Mouse (Mus musculus) heart, embryonic 10.5 days (tissue): Measurements from ENCODE around the gene Gramd1c. TPM values are rescaled to one million over a fixed set of nuclear protein-coding genes. Genes with fewer than 3 reads are reported as not detected.

Experiments used
- DNase-seq: peaks from one replicate; pipeline ENCODE4 v3.0.0-alpha.2; 2017; ENCODE audit warnings: low spot score
- H3K27ac ChIP-seq: fragments of 300-500 bp; sonication (generic); 2 replicates; pipeline ENCODE4 v1.5.1; 2016; ENCODE audit warnings: mild to moderate bottlenecking
- H3K27me3 ChIP-seq: fragments of 300-500 bp; sonication (generic); 2 replicates; pipeline ENCODE4 v1.6.1; 2016; ENCODE audit warnings: mild to moderate bottlenecking; ENCODE audit not compliant: poor library complexity, insufficient read depth, severe bottlenecking
- H3K36me3 ChIP-seq: fragments of 300-500 bp; sonication (generic); 2 replicates; pipeline ENCODE4 v1.6.1; 2016; ENCODE audit warnings: mild to moderate bottlenecking, moderate library complexity
- H3K4me1 ChIP-seq: fragments of 300-500 bp; sonication (generic); 2 replicates; pipeline ENCODE4 v1.6.1; 2016; ENCODE audit warnings: mild to moderate bottlenecking
- H3K4me3 ChIP-seq: fragments of 300-500 bp; sonication (generic); 2 replicates; pipeline ENCODE4 v1.5.1; 2016; ENCODE audit warnings: mild to moderate bottlenecking, moderate library complexity
- H3K9me3 ChIP-seq: fragments of 300-500 bp; sonication (generic); 2 replicates; pipeline ENCODE4 v1.6.1; 2016; ENCODE audit warnings: mild to moderate bottlenecking, moderate library complexity
- WGBS: fragments of 180-500 bp; shearing (Covaris S2); methylation state at CpG from one replicate; pipeline ENCODE4 v1.1.7; 2016; 5-methylcytosine and 5-hydroxymethylcytosine counted together
- polyA plus RNA-seq: library from polyadenylated mRNA; unstranded; fragments of >200 nt; fragmentation: Nextera tagmentation; extraction: Ambion mirVana; gene quantifications from 2 replicates; pipeline ENCODE4 v1.2.1, GENCODE M21; 2016

The Gramd1c gene
- polyA plus RNA-seq, 1 experiment from 2014 or later = 8.1 TPM

DNA sequence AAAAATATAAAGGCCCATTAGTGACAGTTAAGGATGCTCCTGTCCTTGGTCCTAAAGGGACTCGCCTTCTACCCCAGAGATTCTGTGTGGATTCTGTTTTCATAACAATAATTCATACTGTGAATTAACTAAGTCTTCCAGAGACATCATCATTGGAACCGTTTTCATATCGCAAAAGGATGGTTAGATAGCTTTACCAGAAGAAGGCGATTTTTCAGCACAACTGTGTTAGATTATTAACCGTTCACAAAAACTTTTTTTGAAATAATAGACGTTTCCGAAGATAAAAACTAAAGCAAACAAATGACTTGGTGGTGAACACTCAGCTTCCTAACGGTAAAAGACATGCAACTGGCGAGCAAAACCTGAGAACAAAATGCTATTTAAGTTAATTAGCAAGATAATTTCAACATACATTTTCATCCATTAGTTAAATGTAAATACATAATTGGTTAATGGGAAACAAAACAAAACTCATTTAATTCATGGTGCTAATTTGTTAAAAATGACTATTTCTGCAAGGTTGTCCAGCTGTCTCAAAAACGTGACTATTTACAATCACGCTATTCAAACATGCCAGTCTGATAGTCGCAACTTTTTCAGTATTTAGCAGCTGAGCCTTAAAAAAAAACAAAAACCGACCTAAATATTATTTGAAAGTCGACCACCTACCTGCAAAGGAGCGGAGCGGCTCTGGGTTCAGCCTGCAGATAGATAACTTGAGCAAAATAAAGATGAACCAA lies 47.6 kb downstream of the Gramd1c start:
- H3K4me1 ChIP-seq = peaks cover 16% of the 10 kb centered on the region; the same call in 1 of the 2 replicates
- peak overlapping the region; percentile 51 for H3K4me3 ChIP-seq
- WGBS = 50% methylated on average over 16 of the region's 16 CpGs

DNA sequence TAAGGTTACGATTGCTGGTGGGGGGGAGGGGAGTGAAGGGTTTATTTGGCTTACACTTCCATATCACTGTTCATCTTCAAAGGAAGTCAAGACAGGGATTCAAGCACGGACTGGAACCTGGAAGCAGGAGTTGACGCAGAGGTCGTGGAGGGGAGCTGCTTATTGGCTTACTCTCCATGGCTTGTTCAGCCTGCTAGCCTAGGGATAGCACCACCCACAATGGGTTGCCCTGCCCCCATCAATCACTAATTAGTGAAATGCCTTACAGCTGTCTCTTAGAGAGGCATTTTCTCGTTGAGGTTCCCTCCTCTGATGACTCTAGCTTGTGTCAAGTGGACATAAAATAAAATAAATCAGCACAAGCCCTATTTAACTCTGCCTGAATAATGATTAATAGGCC lies 52.1 kb downstream of the Gramd1c start:
- Histone ChIP-seq H3K9me3 (no peaks in the 10 kb centered on the region), H3K36me3 (peaks cover 13% of the 10 kb centered on the region), H3K27me3 (no peaks in the 10 kb centered on the region), H3K4me3 (no peak overlapping the region), H3K27ac (no peak overlapping the region), H3K4me1 (no peaks in the 10 kb centered on the region)
- 68% methylated on average over 5 of the region's 5 CpGs for WGBS
- DNase-seq = no peak

More for the DNA sequence above, 47.6 kb downstream of the Gramd1c start:
- Histone ChIP-seq H3K36me3 (peaks cover 10% of the 10 kb centered on the region), H3K27ac (peak overlapping the region; percentile 42; the same call in 1 of the 2 replicates), H3K9me3 (no peaks in the 10 kb centered on the region), H3K27me3 (no peaks in the 10 kb centered on the region)
- DNase-seq = no peak

GRCm38 (mm10) chr16:44002086-44002485 lies 61.1 kb downstream of the Gramd1c start:
- Histone ChIP-seq H3K4me1 (no peaks in the 10 kb centered on the region), H3K27me3 (no peaks in the 10 kb centered on the region), H3K36me3 (peaks cover 8% of the 10 kb centered on the region; the same call in 1 of the 2 replicates), H3K9me3 (no peaks in the 10 kb centered on the region), H3K27ac (no peak overlapping the region), H3K4me3 (no peak overlapping the region)
- DNase-seq = no peak
- 48% methylated on average over 5 of the region's 5 CpGs for WGBS

DNA sequence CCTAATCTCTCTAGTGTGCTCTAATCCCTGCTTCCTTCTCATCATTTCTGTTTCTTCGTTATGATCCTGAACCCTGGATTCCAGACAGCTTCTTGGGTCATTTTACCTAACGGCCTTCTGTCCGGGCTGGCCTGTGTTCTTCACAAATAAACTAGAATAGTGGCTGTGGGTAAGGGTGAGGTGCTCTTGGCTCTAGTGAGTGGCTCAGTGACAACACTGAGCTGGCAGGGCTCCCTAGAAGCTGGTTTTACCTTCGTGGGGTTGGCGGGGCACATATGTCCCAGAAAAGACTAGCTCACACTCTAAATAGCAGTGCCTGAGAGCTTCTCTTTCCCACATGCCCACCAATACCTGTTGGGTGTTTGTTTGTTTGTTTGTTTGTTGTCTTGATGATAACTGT lies 63.6 kb downstream of the Gramd1c start:
- Histone ChIP-seq H3K27ac (no peak overlapping the region), H3K27me3 (no peaks in the 10 kb centered on the region), H3K36me3 (0 out of 2 replicates have a peak, but pooled peaks cover under 1% of the 10 kb centered on the region), H3K9me3 (no peaks in the 10 kb centered on the region), H3K4me1 (no peaks in the 10 kb centered on the region), H3K4me3 (no peak overlapping the region)
- no peak for DNase-seq
- WGBS = 84% methylated on average over 5 of the region's 5 CpGs

- Histone ChIP-seq H3K36me3 (no peaks in the 10 kb centered on the region), H3K27ac (no peak overlapping the region), H3K4me1 (no peaks in the 10 kb centered on the region), H3K9me3 (no peaks in the 10 kb centered on the region), H3K27me3 (no peaks in the 10 kb centered on the region), H3K4me3 (no peak overlapping the region)
- no peak for DNase-seq
- 79% methylated on average over 8 of the region's 8 CpGs for WGBS
Measured at GRCm38 (mm10) chr16:43999111-43999510, 64.0 kb downstream of the Gramd1c start.

DNA sequence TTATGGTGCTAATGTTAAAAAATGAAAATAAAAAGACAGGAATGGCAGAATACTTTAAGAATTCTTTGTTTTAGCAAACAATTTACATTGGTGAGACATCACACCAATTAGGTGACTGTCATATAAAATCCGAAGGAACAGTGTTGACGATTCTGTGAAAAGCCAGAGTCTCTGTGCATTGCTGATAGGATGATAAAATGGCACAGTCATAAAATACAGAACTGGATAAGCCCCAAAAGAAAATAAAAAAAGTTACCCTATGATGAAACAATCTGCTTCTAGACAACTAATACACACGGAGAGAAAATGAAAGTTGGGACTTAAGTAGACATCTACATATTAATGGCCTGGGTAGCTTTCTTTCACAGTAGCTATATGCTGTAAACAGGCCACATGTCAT lies 68.5 kb downstream of the Gramd1c start:
- H3K9me3 ChIP-seq = no peaks in the 10 kb centered on the region
- WGBS = 83% methylated on average over 3 of the region's 3 CpGs

DNA sequence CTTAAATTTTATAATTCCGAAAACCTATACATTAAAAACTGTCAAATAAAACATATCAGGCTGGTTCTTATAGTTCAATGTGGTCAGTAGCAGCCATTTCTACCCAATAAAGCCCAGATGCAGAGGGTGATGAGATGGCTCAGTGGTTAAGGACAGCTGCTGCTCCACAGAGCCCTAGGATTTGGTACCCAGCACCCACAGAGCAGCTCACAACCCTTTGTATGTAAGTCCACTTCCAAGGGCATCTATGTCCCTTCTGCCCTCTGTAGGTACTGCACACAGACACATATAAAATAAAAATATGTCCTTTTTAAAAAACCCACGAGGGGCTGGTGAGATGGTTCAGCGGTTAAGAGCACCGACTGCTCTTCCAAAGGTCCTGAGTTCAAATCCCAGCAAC lies 76.8 kb downstream of the Gramd1c start:
- no peak overlapping the region for H3K27ac ChIP-seq
- H3K9me3 ChIP-seq = no peaks in the 10 kb centered on the region
- WGBS = 91% methylated on average over 4 of the region's 4 CpGs
- H3K4me1 ChIP-seq = no peaks in the 10 kb centered on the region
- no peak overlapping the region for H3K4me3 ChIP-seq
- no peak for DNase-seq
- no peaks in the 10 kb centered on the region for H3K27me3 ChIP-seq
- no peaks in the 10 kb centered on the region; the same call in 1 of the 2 replicates for H3K36me3 ChIP-seq

More for the DNA sequence above, 68.5 kb downstream of the Gramd1c start:
- Histone ChIP-seq H3K27ac (no peak overlapping the region), H3K36me3 (no peaks in the 10 kb centered on the region), H3K4me3 (no peak overlapping the region), H3K4me1 (no peaks in the 10 kb centered on the region), H3K27me3 (no peaks in the 10 kb centered on the region)
- DNase-seq = no peak

GRCm38 (mm10) chr16:43980110-43980609 lies 83.0 kb downstream of the Gramd1c start:
- no peaks in the 10 kb centered on the region for H3K36me3 ChIP-seq
- peaks cover 12% of the 10 kb centered on the region for H3K4me1 ChIP-seq
- no peak for DNase-seq
- peak overlapping the region; percentile 85 for H3K27ac ChIP-seq
- H3K4me3 ChIP-seq = peak overlapping the region; percentile 84
- no peaks in the 10 kb centered on the region for H3K9me3 ChIP-seq
- H3K27me3 ChIP-seq = peaks cover 46% of the 10 kb centered on the region
- 21% methylated on average over 9 of the region's 9 CpGs for WGBS

GRCm38 (mm10) chr16:43979328-43980109 lies 83.6 kb downstream of the Gramd1c start, which contains the start of gene Zdhhc23:
Gene Zdhhc23 (minus strand): TSS chr16:43979791.
- under 1% methylated on average over 101 of the region's 103 CpGs for WGBS

DNA sequence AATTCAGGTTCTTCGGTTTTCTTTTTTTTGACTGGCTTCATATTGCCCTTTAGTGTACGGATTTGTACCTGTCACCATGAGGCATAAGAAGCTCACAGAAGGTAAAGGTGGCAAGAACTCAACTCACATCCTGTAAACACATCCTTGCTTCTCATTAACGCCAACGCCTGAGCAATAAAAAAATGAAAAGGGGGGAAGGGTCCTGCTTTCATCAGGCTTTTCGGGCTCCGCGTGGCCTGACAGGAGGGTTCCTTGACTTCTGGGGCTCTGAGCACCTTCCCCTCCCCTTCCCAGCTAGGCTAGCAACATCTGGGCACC lies 84.2 kb downstream of the Gramd1c start:
- H3K9me3 ChIP-seq = no peaks in the 10 kb centered on the region
- no peak for DNase-seq
- H3K4me3 ChIP-seq = peak overlapping the region; percentile 84
- no peaks in the 10 kb centered on the region for H3K36me3 ChIP-seq
- H3K4me1 ChIP-seq = peaks cover 12% of the 10 kb centered on the region
- peaks cover 46% of the 10 kb centered on the region for H3K27me3 ChIP-seq
- 16% methylated on average over 7 of the region's 7 CpGs for WGBS
- H3K27ac ChIP-seq = peak overlapping the region; percentile 85

More at GRCm38 (mm10) chr16:43979328-43980109, 83.6 kb downstream of the Gramd1c start, which contains the start of gene Zdhhc23:
- Histone ChIP-seq H3K4me1 (peaks cover 12% of the 10 kb centered on the region), H3K9me3 (no peaks in the 10 kb centered on the region), H3K4me3 (peak within 1 kb of the TSS; percentile 84), H3K27ac (peak within 1 kb of the TSS; percentile 85), H3K36me3 (no peaks in the 10 kb centered on the region), H3K27me3 (peaks cover 46% of the 10 kb centered on the region)
- DNase-seq = no peak

GRCm38 (mm10) chr16:43973606-43974220 lies 89.4 kb downstream of the Gramd1c start:
- peak; percentile 27 for DNase-seq
- no peak overlapping the region for H3K4me3 ChIP-seq
- H3K9me3 ChIP-seq = no peaks in the 10 kb centered on the region
- H3K27me3 ChIP-seq = peaks cover 24% of the 10 kb centered on the region
- 81% methylated on average over 22 of the region's 22 CpGs for WGBS
- H3K36me3 ChIP-seq = no peaks in the 10 kb centered on the region
- H3K4me1 ChIP-seq = no peaks in the 10 kb centered on the region
- H3K27ac ChIP-seq = no peak overlapping the region

- no peak overlapping the region for H3K4me3 ChIP-seq
- no peaks in the 10 kb centered on the region for H3K9me3 ChIP-seq
- peaks cover 19% of the 10 kb centered on the region; the same call in 1 of the 2 replicates for H3K27me3 ChIP-seq
- H3K36me3 ChIP-seq = peaks cover 3% of the 10 kb centered on the region; the same call in 1 of the 2 replicates
- no peak overlapping the region for H3K27ac ChIP-seq
- no peaks in the 10 kb centered on the region for H3K4me1 ChIP-seq
- DNase-seq = no peak
- WGBS = 87% methylated on average over 11 of the region's 11 CpGs
Measured at GRCm38 (mm10) chr16:43973147-43973546, 90.0 kb downstream of the Gramd1c start.
